Mouse (Mus musculus): ENCODE measurements around the gene Tshr. TPM values are rescaled to one million over a fixed set of nuclear protein-coding genes. Genes with fewer than 3 reads are reported as not detected.

Gene Tshr
- total RNA-seq, 2 experiments from 2014 or later, result 1.8 to 2.6 TPM

DNA sequence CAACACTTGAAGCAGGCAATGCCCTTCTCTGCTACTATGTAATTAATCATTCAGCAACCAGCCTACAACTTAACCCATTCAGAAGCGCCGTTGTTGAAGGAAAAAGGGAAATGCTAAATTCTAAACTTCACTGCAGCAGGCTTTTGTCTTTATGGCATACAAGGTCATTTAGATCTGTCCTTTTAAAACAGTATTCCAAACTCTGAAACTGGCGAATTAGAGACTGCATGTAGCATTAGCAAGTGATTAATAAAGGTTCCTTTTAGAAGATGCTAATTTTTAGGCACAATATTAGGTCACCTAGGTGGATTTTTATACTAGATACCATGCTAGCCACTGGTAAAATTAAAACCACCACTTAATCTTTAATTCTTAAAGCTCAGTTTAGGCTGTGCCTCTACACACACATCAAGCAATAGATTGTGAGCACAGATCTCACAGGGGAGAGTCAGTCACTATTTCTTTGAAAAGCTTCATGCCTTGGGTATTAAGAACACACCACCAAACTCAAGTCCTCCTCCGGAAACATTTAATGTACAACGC is 203.2 kb downstream of the Tshr start:
- no peak for DNase-seq

GRCm38 (mm10) chr12:91588176-91588669 is 203.9 kb downstream of the Tshr start:
- peak; percentile 97 for DNase-seq

DNA sequence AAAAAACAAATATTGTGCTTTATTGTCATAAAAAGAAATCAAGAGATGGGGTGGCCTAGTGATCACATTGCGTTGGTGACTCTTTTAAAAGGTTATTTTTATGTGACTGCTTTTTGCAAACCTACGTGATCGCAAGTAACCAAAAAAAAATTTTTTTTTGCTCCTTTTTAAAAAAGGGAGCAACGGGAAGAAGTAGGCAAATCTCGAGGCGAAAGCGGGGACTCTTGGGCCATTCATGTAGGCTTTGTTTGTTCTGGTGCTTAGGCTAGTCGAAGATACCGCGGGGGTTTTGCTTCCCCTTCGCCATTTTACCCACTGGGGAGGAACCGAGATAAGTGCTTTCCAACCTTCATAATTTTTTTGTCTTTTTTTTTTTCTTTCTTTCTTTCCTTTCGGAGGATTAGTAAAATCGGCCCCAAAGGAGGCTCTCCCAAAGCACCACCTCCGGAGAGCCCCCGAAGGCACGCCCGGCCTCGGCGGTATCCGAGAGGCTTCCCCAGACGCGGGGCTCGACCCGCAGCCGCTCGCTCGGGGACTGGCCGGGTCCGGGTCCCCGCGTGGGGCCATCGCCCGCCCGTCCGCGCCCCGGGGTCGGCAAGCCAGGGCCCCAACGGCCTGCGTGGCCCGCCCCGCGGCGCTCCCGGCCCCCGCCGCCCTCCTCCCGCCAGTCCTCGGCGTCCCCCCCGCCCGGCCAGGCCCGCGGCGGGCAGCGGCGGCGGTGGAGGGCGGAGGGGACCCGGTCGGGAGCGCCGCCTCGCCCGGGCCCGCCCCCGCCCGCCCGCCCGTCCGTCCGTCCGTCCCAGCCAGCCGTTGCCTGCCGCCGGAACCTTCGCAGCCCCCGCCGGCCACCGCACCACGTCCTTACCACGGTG is 204.5 kb downstream of the Tshr start:
- DNase-seq, result peak; percentile 67

DNA sequence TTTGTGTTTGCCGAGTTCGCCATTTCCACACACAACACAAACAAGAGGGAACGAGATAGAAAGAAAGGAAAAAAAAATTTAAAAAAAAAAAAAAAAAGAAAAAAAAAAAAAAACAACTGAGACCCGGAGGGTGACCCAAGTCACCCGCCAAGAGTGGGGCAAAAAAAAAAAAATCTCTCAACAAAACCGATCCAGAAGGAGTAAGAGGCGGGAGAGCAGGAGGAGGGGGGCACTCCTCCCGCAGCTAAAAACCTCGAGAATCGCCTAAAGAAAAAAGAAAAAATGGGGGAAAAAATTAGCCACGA is 205.1 kb downstream of the Tshr start:
- no peak for DNase-seq

- DNase-seq, result peak; percentile 97
Observed at GRCm38 (mm10) chr12:91589847-91590690, 205.7 kb downstream of the Tshr start, which contains the start of gene Gtf2a1. Gene Gtf2a1 (minus strand): TSS chr12:91590487.

DNA sequence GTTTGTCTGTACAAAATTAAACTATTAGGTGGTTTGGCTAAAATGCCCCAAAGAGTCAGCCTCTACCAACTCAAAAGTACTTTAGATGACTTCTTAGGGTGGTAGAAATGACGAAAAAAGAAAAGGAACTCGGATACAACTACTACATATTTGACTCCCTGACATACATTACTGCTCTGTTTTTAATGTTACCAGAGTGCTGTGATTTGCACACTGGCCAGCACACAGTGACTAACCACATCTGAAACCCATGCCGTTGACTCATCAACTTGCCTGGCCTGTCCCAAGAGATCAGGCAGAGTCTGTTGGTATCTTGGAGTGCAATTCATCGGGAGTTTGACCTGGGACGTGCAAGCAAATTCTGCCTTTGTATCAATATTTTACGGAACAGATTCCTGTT is 206.4 kb downstream of the Tshr start:
- DNase-seq, result peak; percentile 55

GRCm38 (mm10) chr12:91591191-91591590 is 206.8 kb downstream of the Tshr start:
- no peak for DNase-seq

- DNase-seq, result no peak
Observed at GRCm38 (mm10) chr12:91592128-91592527, 207.8 kb downstream of the Tshr start.

Other genes with a start within 250 kb of the Tshr start
- 1 to 10 TPM; 4.5 to 8.7 TPM for gene Cep128, start 154 bp upstream of the Tshr start, total RNA-seq (2021)
- 10 to 100 TPM; 39.9 to 41.9 TPM for gene Gtf2a1, start 205.9 kb downstream of the Tshr start, total RNA-seq (2021)

Data from adrenal gland, postnatal 10 days (tissue).